Mouse (Mus musculus): ENCODE data around the gene Krt16. TPM values are rescaled to one million over a fixed set of nuclear protein-coding genes. Genes with fewer than 3 reads are reported as not detected.

The Krt16 gene
- total and polyA plus RNA-seq, 3 experiments = 0.05 TPM; not detected in 2

DNA sequence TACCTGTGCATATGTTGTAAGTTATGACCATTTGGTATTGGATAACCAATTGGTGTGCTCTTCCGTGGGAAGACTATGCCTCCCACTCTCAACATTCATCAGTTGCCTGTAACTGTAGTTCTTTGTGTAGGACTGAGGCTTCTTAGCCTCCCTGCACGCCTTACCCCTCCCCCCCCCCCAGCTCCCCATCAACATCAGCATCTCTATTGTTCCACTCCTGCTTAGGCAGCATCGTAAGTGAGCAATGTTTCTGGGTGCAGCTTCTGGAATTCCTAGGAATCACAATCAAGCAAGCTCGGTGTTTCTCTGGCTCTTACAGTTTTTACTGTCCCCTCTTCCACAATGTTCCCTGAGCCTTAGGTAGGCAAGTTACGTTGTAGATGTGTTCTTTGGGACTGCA is 26.8 kb upstream of the Krt16 start:
- ATAC-seq (ENCODE audit: extremely low read depth, insufficient number of reproducible peaks, low FRiP score, poor library complexity, severe bottlenecking) (no peak), DNase-seq (ENCODE audit: low spot score) (no peak)
- Histone ChIP-seq H3K36me3 (replicated peaks) (no peaks in the 10 kb centered on the region), H3K9me3 (replicated peaks) (peaks cover 12% of the 10 kb centered on the region), H3K4me3 (ENCODE audit: low read depth, low read length) (no peak overlapping the region), H3K4me1 (ENCODE audit: insufficient read depth, low read depth, low read length) (no peaks in the 10 kb centered on the region), H3K27me3 (ENCODE audit: insufficient read depth, low read length) (peaks cover 2% of the 10 kb centered on the region; the same call in 1 of the 2 replicates)
- TF ChIP-seq GATA1 (IDR thresholded peaks at IDR 0.05; ENCODE audit: borderline replicate concordance, low read length) (no peak), CTCF (IDR thresholded peaks at IDR 0.05; ENCODE audit: low read depth, low read length) (no peak)

DNA sequence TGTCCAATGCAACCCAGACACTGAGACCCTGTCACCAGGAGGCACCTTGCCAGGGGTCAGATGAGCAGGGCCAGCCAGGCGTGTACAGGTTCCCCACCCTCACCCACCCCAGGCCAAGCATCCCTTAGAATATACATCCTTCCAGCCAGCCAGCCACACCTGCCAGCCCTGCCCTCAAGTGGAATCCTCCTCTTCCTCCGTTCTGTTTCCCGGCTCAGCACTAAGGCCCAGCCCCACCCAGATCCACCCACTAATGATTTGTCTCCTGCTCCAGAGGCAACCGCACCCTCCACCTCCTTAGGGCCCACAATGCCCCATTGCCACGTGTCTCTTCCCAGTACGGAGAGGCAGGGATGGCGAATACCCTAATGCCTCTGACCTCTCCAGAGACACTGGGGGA is 26.0 kb upstream of the Krt16 start:
- H3K27me3 ChIP-seq (ENCODE audit: insufficient read depth, low read length) = peaks cover 2% of the 10 kb centered on the region; the same call in 1 of the 2 replicates

DNA sequence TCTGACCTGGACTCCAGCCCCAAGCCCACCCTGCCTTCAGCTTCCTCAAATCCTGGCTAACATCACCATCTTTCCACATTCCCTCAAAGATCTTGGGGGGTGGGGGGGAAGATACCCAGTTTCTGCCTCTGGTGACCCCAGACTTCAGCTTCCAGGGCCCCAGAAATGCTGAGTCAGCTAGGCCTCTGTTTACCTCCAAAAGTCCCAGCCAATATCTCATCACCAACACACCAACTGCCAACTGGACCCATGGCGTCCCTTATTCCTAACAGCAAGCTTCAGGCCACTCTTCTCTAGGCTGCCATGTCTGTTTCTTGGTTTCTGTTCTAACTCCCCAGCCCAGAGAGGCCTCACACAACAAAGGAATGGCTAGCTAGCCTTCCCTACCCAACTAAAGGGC is 23.2 kb upstream of the Krt16 start:
- ATAC-seq (ENCODE audit: extremely low read depth, insufficient number of reproducible peaks, low FRiP score, poor library complexity, severe bottlenecking) (no peak), DNase-seq (ENCODE audit: low spot score) (no peak)
- no peak overlapping the region for H3K4me3 ChIP-seq (ENCODE audit: low read depth, low read length)
- peaks cover 38% of the 10 kb centered on the region for H3K9me3 ChIP-seq (replicated peaks)
- peaks cover 2% of the 10 kb centered on the region; the same call in 1 of the 2 replicates for H3K27me3 ChIP-seq (ENCODE audit: insufficient read depth, low read length)
- TF ChIP-seq CTCF (IDR thresholded peaks at IDR 0.05; ENCODE audit: low read depth, low read length) = no peak
- no peak for TF ChIP-seq POLR2AphosphoS5 (IDR thresholded peaks at IDR 0.05; ENCODE audit: insufficient replicate concordance, low read depth, low read length)
- TF ChIP-seq GATA1 (IDR thresholded peaks at IDR 0.05; ENCODE audit: borderline replicate concordance, low read length) = no peak
- no peak for TF ChIP-seq TAL1 (conservative IDR thresholded peaks at IDR 0.05; ENCODE audit: low read depth, low read length)
- no peak for TF ChIP-seq GATA2 (IDR thresholded peaks at IDR 0.05; ENCODE audit: borderline replicate concordance, low read depth, low read length)
- no peaks in the 10 kb centered on the region for H3K36me3 ChIP-seq (replicated peaks)
- no peaks in the 10 kb centered on the region for H3K4me1 ChIP-seq (ENCODE audit: insufficient read depth, low read depth, low read length)

More for the DNA sequence above, 26.0 kb upstream of the Krt16 start:
- H3K4me3 ChIP-seq (ENCODE audit: low read depth, low read length) = no peak overlapping the region
- peaks cover 17% of the 10 kb centered on the region for H3K9me3 ChIP-seq (replicated peaks)
- DNase-seq (ENCODE audit: low spot score) (no peak), ATAC-seq (ENCODE audit: extremely low read depth, insufficient number of reproducible peaks, low FRiP score, poor library complexity, severe bottlenecking) (no peak)
- no peaks in the 10 kb centered on the region for H3K4me1 ChIP-seq (ENCODE audit: insufficient read depth, low read depth, low read length)
- H3K36me3 ChIP-seq (replicated peaks) = no peaks in the 10 kb centered on the region
- TF ChIP-seq CTCF (IDR thresholded peaks at IDR 0.05; ENCODE audit: low read depth, low read length) = no peak
- TF ChIP-seq GATA1 (IDR thresholded peaks at IDR 0.05; ENCODE audit: borderline replicate concordance, low read length) = no peak
- no peak for TF ChIP-seq TAL1 (conservative IDR thresholded peaks at IDR 0.05; ENCODE audit: low read depth, low read length)
- no peak for TF ChIP-seq POLR2AphosphoS5 (IDR thresholded peaks at IDR 0.05; ENCODE audit: insufficient replicate concordance, low read depth, low read length)
- TF ChIP-seq GATA2 (IDR thresholded peaks at IDR 0.05; ENCODE audit: borderline replicate concordance, low read depth, low read length) = no peak

DNA sequence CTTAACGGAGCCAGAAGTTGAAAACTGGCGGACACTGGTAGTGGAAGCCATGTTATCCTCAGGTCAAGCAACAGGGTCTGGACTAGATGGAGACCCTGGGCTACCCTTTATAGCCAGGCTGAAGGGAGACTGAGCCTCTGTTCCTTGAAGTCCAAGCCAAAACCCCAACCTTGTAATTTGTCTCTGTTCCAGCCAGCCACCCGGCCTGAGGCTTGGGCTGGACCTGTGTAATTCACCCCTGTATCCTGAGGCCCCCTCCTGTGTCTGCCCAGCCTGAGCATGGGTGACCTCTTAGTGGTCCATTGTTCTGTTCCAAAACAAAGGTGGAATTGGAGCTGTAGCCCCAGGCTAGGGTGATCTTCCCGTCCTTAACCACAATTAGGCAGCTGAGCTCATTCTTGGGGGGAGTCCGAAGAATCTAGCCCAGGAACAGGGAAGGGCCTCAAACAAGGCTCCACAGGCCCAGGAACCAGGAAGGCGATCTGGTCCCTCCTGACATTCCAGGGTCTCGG is 21.2 kb upstream of the Krt16 start, which contains the start of gene Krt42:
TSS of gene Krt42 (minus strand) at position 51 of the 512 bp plus-strand sequence.
- ATAC-seq (ENCODE audit: extremely low read depth, insufficient number of reproducible peaks, low FRiP score, poor library complexity, severe bottlenecking) (no peak), DNase-seq (ENCODE audit: low spot score) (no peak)
- Histone ChIP-seq H3K4me1 (ENCODE audit: insufficient read depth, low read depth, low read length) (no peaks in the 10 kb centered on the region), H3K4me3 (ENCODE audit: low read depth, low read length) (no peak within 1 kb of the TSS), H3K36me3 (replicated peaks) (no peaks in the 10 kb centered on the region), H3K9me3 (replicated peaks) (peaks cover 56% of the 10 kb centered on the region), H3K27me3 (ENCODE audit: insufficient read depth, low read length) (peaks cover 2% of the 10 kb centered on the region; the same call in 1 of the 2 replicates)
- no peak for TF ChIP-seq TAL1 (conservative IDR thresholded peaks at IDR 0.05; ENCODE audit: low read depth, low read length)
- TF ChIP-seq GATA1 (IDR thresholded peaks at IDR 0.05; ENCODE audit: borderline replicate concordance, low read length) = no peak
- TF ChIP-seq GATA2 (IDR thresholded peaks at IDR 0.05; ENCODE audit: borderline replicate concordance, low read depth, low read length) = no peak
- TF ChIP-seq POLR2AphosphoS5 (IDR thresholded peaks at IDR 0.05; ENCODE audit: insufficient replicate concordance, low read depth, low read length) = no peak
- no peak for TF ChIP-seq CTCF (IDR thresholded peaks at IDR 0.05; ENCODE audit: low read depth, low read length)

DNA sequence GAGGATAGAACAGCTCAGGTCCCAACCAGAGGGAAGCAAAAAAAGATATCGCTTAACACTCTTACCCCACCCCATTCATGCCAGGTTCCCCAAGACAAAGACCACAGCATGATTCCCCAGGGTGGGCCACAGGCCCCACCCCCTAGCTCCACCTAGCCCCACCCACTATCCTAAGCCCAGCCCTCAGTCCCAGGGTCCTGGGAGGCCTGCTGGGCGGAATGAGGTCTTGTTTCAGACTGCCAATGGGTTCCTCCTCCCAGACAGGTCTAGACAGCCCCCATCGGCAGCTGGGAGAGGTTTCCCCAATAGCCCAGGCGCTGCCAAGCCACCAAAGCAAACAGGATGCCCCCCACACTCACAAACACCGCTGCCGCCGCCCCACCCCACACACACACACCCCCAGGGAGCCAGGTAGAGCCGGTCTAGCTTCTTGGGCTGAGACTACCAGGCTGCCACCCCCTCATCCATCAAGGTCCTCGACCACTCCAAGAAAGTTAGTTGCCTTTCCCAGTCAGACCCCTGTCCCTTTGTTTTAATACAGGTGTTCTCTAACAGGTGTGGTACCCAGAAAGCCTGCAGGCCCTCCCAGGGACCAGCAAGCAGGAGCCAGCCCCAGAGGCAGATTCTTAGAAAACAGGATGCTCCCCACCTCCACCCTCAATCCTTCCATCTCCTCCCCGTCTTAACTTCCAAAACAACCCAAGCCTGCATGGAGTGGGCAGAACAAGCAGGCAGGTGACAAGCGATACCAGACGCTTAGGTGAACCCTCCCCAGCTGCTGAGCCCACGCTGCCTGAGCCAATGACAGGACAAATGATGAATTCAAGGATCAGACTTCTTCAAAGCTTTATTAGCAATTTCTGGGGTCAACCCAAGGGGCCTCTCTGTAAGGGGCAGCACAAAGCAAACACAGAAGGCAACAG is 13.6 kb upstream of the Krt16 start:
- Histone ChIP-seq H3K4me3 (ENCODE audit: low read depth, low read length) (no peak overlapping the region), H3K36me3 (replicated peaks) (no peaks in the 10 kb centered on the region), H3K4me1 (ENCODE audit: insufficient read depth, low read depth, low read length) (no peaks in the 10 kb centered on the region), H3K9me3 (replicated peaks) (peaks cover 89% of the 10 kb centered on the region), H3K27me3 (ENCODE audit: insufficient read depth, low read length) (no peaks in the 10 kb centered on the region)
- no peak for ATAC-seq (ENCODE audit: extremely low read depth, insufficient number of reproducible peaks, low FRiP score, poor library complexity, severe bottlenecking)
- no peak for DNase-seq (ENCODE audit: low spot score)
- TF ChIP-seq TAL1 (conservative IDR thresholded peaks at IDR 0.05; ENCODE audit: low read depth, low read length) (no peak), GATA1 (IDR thresholded peaks at IDR 0.05; ENCODE audit: borderline replicate concordance, low read length) (no peak), POLR2AphosphoS5 (IDR thresholded peaks at IDR 0.05; ENCODE audit: insufficient replicate concordance, low read depth, low read length) (no peak), GATA2 (IDR thresholded peaks at IDR 0.05; ENCODE audit: borderline replicate concordance, low read depth, low read length) (no peak), CTCF (IDR thresholded peaks at IDR 0.05; ENCODE audit: low read depth, low read length) (no peak)

DNA sequence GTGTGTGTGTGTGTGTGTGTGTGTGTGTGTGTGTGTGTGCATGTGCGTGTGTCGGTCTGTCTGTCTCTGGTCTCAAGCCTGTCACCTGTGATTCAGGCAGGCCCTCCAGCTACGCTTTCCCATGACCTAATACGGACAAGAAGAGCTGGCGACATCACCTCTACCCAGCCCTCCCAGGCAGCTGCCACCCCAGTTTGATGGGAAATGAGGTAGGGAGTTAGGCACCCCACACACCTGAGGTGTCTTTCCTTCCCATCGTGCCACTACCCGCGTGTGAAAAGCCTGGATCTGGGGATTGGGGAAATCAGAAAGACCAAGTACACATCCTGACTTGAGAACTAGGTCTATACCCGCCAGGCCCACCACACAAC is 12.5 kb upstream of the Krt16 start:
- TF ChIP-seq TAL1 (conservative IDR thresholded peaks at IDR 0.05; ENCODE audit: low read depth, low read length) = no peak
- TF ChIP-seq POLR2AphosphoS5 (IDR thresholded peaks at IDR 0.05; ENCODE audit: insufficient replicate concordance, low read depth, low read length) = no peak
- TF ChIP-seq CTCF (IDR thresholded peaks at IDR 0.05; ENCODE audit: low read depth, low read length) = no peak
- no peak for TF ChIP-seq GATA1 (IDR thresholded peaks at IDR 0.05; ENCODE audit: borderline replicate concordance, low read length)
- TF ChIP-seq GATA2 (IDR thresholded peaks at IDR 0.05; ENCODE audit: borderline replicate concordance, low read depth, low read length) = no peak
- no peak overlapping the region for H3K4me3 ChIP-seq (ENCODE audit: low read depth, low read length)
- no peaks in the 10 kb centered on the region for H3K4me1 ChIP-seq (ENCODE audit: insufficient read depth, low read depth, low read length)
- H3K27me3 ChIP-seq (ENCODE audit: insufficient read depth, low read length) = no peaks in the 10 kb centered on the region
- peaks cover 87% of the 10 kb centered on the region for H3K9me3 ChIP-seq (replicated peaks)
- H3K36me3 ChIP-seq (replicated peaks) = no peaks in the 10 kb centered on the region
- ATAC-seq (ENCODE audit: extremely low read depth, insufficient number of reproducible peaks, low FRiP score, poor library complexity, severe bottlenecking) (no peak), DNase-seq (ENCODE audit: low spot score) (no peak)
